Mouse (Mus musculus) embryonic facial prominence, embryonic 11.5 days (tissue): ENCODE measurements around the gene Cmss1. TPM values are rescaled to one million over a fixed set of nuclear protein-coding genes. Genes with fewer than 3 reads are reported as not detected.
A peak's percentile ranks its signal among the peaks of the same experiment; 100 is the strongest.

ENCODE experiments used
- ATAC-seq: fragments of 200-750 bp; cut with Nextera tagmentation; replicated peaks from 2 replicates; pipeline ENCODE4 v1.8.0; 2017; ENCODE audit warnings: low read depth; ENCODE audit not compliant: insufficient number of reproducible peaks, low FRiP score, low TSS enrichment
- DNase-seq: peaks from one replicate; pipeline ENCODE4 v3.0.0-alpha.2; 2015; ENCODE audit warnings: low spot score
- H3K27ac ChIP-seq: fragments of 300-500 bp; sonication (generic); replicated peaks from 2 replicates; pipeline ENCODE4 v1.5.1; 2014; ENCODE audit warnings: mild to moderate bottlenecking, low read depth, low read length, control low read depth
- H3K27me3 ChIP-seq: fragments of 300-500 bp; sonication (generic); 2 replicates; pipeline ENCODE4 v1.6.1; 2014; ENCODE audit warnings: mild to moderate bottlenecking, low read length, moderate library complexity, mixed read lengths; ENCODE audit not compliant: control insufficient read depth, insufficient read depth
- H3K36me3 ChIP-seq: fragments of 300-500 bp; sonication (generic); replicated peaks from 2 replicates; pipeline ENCODE4 v1.6.1; 2014; ENCODE audit warnings: low read depth, mild to moderate bottlenecking, low read length, moderate library complexity, mixed read lengths; ENCODE audit not compliant: control insufficient read depth, insufficient read depth
- H3K4me1 ChIP-seq: fragments of 300-500 bp; sonication (generic); 2 replicates; pipeline ENCODE4 v1.6.1; 2014; ENCODE audit warnings: low read length, mixed read lengths; ENCODE audit not compliant: control insufficient read depth, insufficient read depth
- H3K4me2 ChIP-seq: fragments of 300-500 bp; sonication (generic); 2 replicates; pipeline ENCODE4 v1.6.1; 2014; ENCODE audit warnings: low read depth, mild to moderate bottlenecking, control low read depth, low read length, moderate library complexity
- H3K4me3 ChIP-seq: fragments of 300-500 bp; sonication (generic); 2 replicates; pipeline ENCODE4 v1.5.1; 2014; ENCODE audit warnings: low read depth, low read length, control low read depth
- H3K9ac ChIP-seq: fragments of 300-500 bp; sonication (generic); replicated peaks from 2 replicates; pipeline ENCODE4 v1.6.1; 2014; ENCODE audit warnings: mild to moderate bottlenecking, control low read depth, low read length
- H3K9me3 ChIP-seq: fragments of 300-500 bp; sonication (generic); replicated peaks from 2 replicates; pipeline ENCODE4 v1.6.1; 2016; ENCODE audit warnings: mild to moderate bottlenecking, low read length, inconsistent platforms, mixed read lengths; ENCODE audit not compliant: control insufficient read depth
- WGBS: fragments of 180-500 bp; shearing (Covaris S2); extraction: QIAGEN DNeasy Blood & Tissue Kit; methylation state at CpG from one replicate; pipeline ENCODE4 v1.1.7; 2014; 5-methylcytosine and 5-hydroxymethylcytosine counted together
- polyA plus RNA-seq: library from polyadenylated mRNA; unstranded; fragments of >200 nt; fragmentation: Nextera tagmentation; extraction: Ambion mirVana; gene quantifications from 2 replicates; pipeline ENCODE4 v1.2.1, GENCODE M21; 2014

The Cmss1 gene
- polyA plus RNA-seq, 1 experiment from 2014 or later = 55.9 TPM

- 78% methylated on average over 6 of the region's 6 CpGs for WGBS
- H3K9me3 ChIP-seq = no peaks in the 10 kb centered on the region
- H3K9ac ChIP-seq = no peak overlapping the region
- no peaks in the 10 kb centered on the region for H3K36me3 ChIP-seq
- ATAC-seq (no peak), DNase-seq (no peak)
- H3K27me3 ChIP-seq = no peaks in the 10 kb centered on the region
- H3K4me2 ChIP-seq = no peak overlapping the region
- no peaks in the 10 kb centered on the region for H3K4me1 ChIP-seq
- no peak overlapping the region for H3K27ac ChIP-seq
- H3K4me3 ChIP-seq = no peak overlapping the region
Measured at GRCm38 (mm10) chr16:57554886-57555400, 51.7 kb downstream of the Cmss1 start.

DNA sequence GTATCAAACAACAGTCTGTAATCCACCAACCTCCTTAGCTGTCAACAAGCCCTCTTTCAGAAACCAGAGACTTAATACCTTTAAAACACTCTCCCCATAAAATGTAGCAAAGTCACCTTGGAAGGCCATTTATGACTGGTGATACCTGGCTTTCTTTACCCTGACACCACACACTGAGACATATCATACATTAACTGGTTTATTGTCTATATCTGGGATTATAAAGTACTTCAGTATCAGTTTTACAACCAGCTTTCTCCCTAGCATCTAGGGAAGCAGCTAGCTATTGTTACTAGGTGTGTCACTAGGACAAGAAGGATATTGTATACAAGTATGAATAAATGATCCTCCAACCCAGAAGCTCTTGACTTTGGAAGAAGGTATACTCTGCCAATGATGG lies 53.4 kb downstream of the Cmss1 start:
- no peak overlapping the region for H3K4me3 ChIP-seq
- H3K27ac ChIP-seq = no peak overlapping the region
- H3K27me3 ChIP-seq = no peaks in the 10 kb centered on the region
- no peak overlapping the region for H3K4me2 ChIP-seq
- no peaks in the 10 kb centered on the region for H3K9me3 ChIP-seq
- no peaks in the 10 kb centered on the region for H3K4me1 ChIP-seq
- H3K9ac ChIP-seq = no peak overlapping the region
- DNase-seq (no peak), ATAC-seq (no peak)
- H3K36me3 ChIP-seq = no peaks in the 10 kb centered on the region

DNA sequence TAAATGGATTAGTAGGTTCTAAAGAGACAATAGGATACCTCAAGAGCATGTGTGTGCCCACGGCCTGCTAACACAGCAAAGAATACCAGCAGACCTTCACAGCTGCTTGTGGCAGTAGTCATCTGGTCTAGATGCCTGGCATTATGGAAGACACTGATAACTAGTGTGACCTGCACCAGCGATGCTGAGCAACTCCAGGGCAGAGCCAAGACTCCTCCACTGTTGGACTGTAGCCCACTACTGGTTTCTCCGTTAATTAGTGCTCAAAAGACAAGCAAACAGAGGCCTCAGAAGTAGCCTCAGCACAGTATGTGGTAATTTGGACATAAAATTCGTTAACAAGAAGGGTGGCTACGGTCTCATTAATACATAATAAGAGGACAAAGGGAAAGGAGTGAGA lies 54.0 kb downstream of the Cmss1 start:
- Histone ChIP-seq H3K27ac (no peak overlapping the region), H3K27me3 (no peaks in the 10 kb centered on the region), H3K9ac (no peak overlapping the region), H3K4me2 (no peak overlapping the region), H3K4me3 (no peak overlapping the region), H3K36me3 (no peaks in the 10 kb centered on the region), H3K9me3 (no peaks in the 10 kb centered on the region), H3K4me1 (no peaks in the 10 kb centered on the region)
- no peak for ATAC-seq
- DNase-seq = no peak
- 85% methylated on average over 5 of the region's 5 CpGs for WGBS

- H3K4me2 ChIP-seq = no peak overlapping the region
- WGBS = 86% methylated on average over 2 of the region's 2 CpGs
Measured at GRCm38 (mm10) chr16:57551617-57552016, 55.0 kb downstream of the Cmss1 start.

DNA sequence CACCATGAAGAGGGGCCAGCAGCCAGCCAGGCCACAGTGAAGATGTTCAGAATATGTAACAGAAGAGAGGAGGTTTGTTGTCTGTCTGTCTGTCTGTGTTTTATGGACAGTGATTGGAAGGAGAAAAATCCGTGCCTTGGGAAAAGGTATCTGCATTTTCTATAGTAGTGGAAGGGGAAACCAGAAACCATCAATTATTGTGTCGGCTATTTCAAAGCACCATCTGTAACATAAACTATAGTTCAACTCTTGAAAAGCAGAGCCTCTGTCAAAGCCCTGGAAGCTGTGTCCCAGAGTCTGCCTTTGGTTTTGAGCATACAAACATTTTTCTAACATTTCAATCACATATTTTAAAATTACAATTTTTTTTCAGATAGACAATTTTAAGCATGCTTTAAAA lies 55.8 kb downstream of the Cmss1 start:
- DNase-seq (peak; percentile 70), ATAC-seq (no peak)
- Histone ChIP-seq H3K4me1 (no peaks in the 10 kb centered on the region), H3K9me3 (no peaks in the 10 kb centered on the region), H3K9ac (no peak overlapping the region), H3K4me2 (no peak overlapping the region), H3K4me3 (no peak overlapping the region), H3K27ac (no peak overlapping the region), H3K36me3 (no peaks in the 10 kb centered on the region), H3K27me3 (no peaks in the 10 kb centered on the region)
- 13% methylated on average over 2 of the region's 2 CpGs for WGBS

More at GRCm38 (mm10) chr16:57551617-57552016, 55.0 kb downstream of the Cmss1 start:
- H3K4me3 ChIP-seq = no peak overlapping the region
- no peaks in the 10 kb centered on the region for H3K36me3 ChIP-seq
- H3K27me3 ChIP-seq = no peaks in the 10 kb centered on the region
- no peaks in the 10 kb centered on the region for H3K4me1 ChIP-seq
- DNase-seq = no peak
- H3K27ac ChIP-seq = no peak overlapping the region
- H3K9ac ChIP-seq = no peak overlapping the region
- no peak for ATAC-seq
- no peaks in the 10 kb centered on the region for H3K9me3 ChIP-seq

DNA sequence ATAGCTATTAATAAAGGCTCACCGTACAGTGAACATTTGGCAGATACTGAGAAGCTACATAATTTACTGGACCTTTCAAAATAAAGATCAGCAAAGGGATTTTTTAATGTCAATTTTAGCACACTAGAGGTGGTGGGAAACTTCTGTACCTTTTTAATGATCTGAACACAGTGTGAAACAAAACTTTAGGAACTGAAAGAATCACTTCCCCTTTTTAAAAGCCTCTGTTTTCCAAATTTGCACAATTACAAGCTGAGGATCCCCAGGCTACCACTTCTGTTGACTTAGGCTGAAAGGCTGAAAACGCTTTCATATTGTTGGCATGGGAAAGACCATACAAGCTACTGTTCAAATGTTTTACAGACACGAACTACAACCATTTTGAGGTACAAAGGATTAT lies 56.6 kb downstream of the Cmss1 start:
- no peaks in the 10 kb centered on the region for H3K9me3 ChIP-seq
- DNase-seq (peak; percentile 25), ATAC-seq (no peak)
- no peaks in the 10 kb centered on the region for H3K27me3 ChIP-seq
- no peak overlapping the region for H3K9ac ChIP-seq
- no peaks in the 10 kb centered on the region for H3K36me3 ChIP-seq
- no peaks in the 10 kb centered on the region for H3K4me1 ChIP-seq
- no peak overlapping the region for H3K27ac ChIP-seq
- 41% methylated on average over 3 of the region's 3 CpGs for WGBS
- H3K4me3 ChIP-seq = peak overlapping the region; percentile 68
- peak overlapping the region; percentile 14; the same call in 1 of the 2 replicates for H3K4me2 ChIP-seq

- Histone ChIP-seq H3K27me3 (no peaks in the 10 kb centered on the region), H3K4me2 (peak overlapping the region; percentile 85), H3K4me3 (peak overlapping the region; percentile 68), H3K9me3 (no peaks in the 10 kb centered on the region), H3K27ac (0 out of 2 replicates have a peak overlapping the region, but pooled peaks have one; percentile 61), H3K9ac (peak overlapping the region; percentile 94), H3K4me1 (no peaks in the 10 kb centered on the region), H3K36me3 (no peaks in the 10 kb centered on the region)
- peak; percentile 85 for DNase-seq
- WGBS = 2% methylated on average over 42 of the region's 64 CpGs
- ATAC-seq = peak; percentile 96
Measured at GRCm38 (mm10) chr16:57549061-57550037, 57.3 kb downstream of the Cmss1 start.

GRCm38 (mm10) chr16:57548608-57549007 lies 58.1 kb downstream of the Cmss1 start:
- H3K9ac ChIP-seq = peak overlapping the region; percentile 94
- peak overlapping the region; percentile 85 for H3K4me2 ChIP-seq
- DNase-seq (no peak), ATAC-seq (no peak)
- H3K27me3 ChIP-seq = no peaks in the 10 kb centered on the region
- WGBS = 65% methylated on average over 2 of the region's 2 CpGs
- H3K4me1 ChIP-seq = no peaks in the 10 kb centered on the region
- H3K27ac ChIP-seq = no peak overlapping the region
- H3K36me3 ChIP-seq = no peaks in the 10 kb centered on the region
- no peaks in the 10 kb centered on the region for H3K9me3 ChIP-seq
- H3K4me3 ChIP-seq = peak overlapping the region; percentile 68
